Mouse (Mus musculus) midbrain, embryonic 11.5 days (tissue): ENCODE data around the gene Islr. TPM values are rescaled to one million over a fixed set of nuclear protein-coding genes. Genes with fewer than 3 reads are reported as not detected.

ENCODE experiments used
- microRNA-seq: library from miRNA; unstranded; fragments of <30 nt; microRNA quantifications from one replicate; pipeline ENCODE4, GENCODE M21; 2017
- polyA plus RNA-seq: library from polyadenylated mRNA; unstranded; fragments of >200 nt; fragmentation: Nextera tagmentation; extraction: Ambion mirVana; gene quantifications from 2 replicates; pipeline ENCODE4 v1.2.1, GENCODE M21; 2014

Gene Islr
- polyA plus RNA-seq, 1 experiment from 2014 or later, result 13.9 TPM

Small RNA genes lying within 50 kb of the gene (microRNA-seq; reads per million reads assigned to microRNA genes)
- not detected for gene Mir6385

Other genes starting within 250 kb of the Islr start
- gene Cyp11a1, start 197.9 kb downstream of the Islr start, polyA plus RNA-seq, result 0.12 TPM in 1 of 2 replicates, not detected in the other
- 7.3 and 9.7 TPM in 2 replicates for gene Stra6, start 140.5 kb downstream of the Islr start, polyA plus RNA-seq
- 0.41 and 0.90 TPM in 2 replicates for gene Ccdc33, start 85.5 kb downstream of the Islr start, polyA plus RNA-seq
- gene Islr2, start within 50 bp of the Islr start, polyA plus RNA-seq, result 18.7 and 19.6 TPM in 2 replicates
- 8.7 and 10.1 TPM in 2 replicates for gene Pml, start 45.5 kb upstream of the Islr start, polyA plus RNA-seq
- 27.6 and 29.7 TPM in 2 replicates for gene Stoml1, start 48.9 kb upstream of the Islr start, polyA plus RNA-seq
- 9.9 TPM in 2 replicates for gene Loxl1, start 108.9 kb upstream of the Islr start, polyA plus RNA-seq
- gene Tbc1d21, start 166.1 kb upstream of the Islr start, polyA plus RNA-seq, result not detected in 2 replicates